Mouse (Mus musculus) monocyte, adult 2 months (primary cell): ENCODE measurements around the gene Aqp9.

ENCODE experiments used
- DNase-seq, 2 experiments: peaks; one replicate each; pipeline ENCODE4 v3.0.0; 2022; ENCODE audit warnings: low spot score in 2 of 2, low read depth in 1 of 2

Gene Aqp9

GRCm38 (mm10) chr9:71068866-71069390, 99.6 kb downstream of the Aqp9 start:
- DNase-seq: no peak

- no peak for DNase-seq
Measured at GRCm38 (mm10) chr9:71067156-71067555, 101.3 kb downstream of the Aqp9 start.

DNA sequence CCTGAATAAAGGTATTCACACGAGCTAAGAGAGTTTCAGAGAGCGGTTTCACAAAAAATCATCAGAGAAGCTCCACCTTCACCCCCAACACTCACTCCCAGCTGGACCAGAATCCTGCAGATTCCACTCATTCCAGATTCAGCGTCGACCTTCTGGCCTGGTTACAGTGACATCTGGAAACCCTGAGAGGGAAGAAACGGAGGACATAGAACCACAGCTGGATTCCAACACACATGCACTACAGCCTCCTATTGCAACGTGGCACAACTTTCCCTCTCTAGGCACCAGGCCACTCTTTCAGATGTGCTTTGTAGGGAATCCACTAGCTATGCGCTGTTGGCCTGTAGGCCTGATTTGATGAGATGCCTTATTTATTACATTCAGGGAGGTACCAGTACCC, 102.0 kb downstream of the Aqp9 start:
- DNase-seq: no peak

DNA sequence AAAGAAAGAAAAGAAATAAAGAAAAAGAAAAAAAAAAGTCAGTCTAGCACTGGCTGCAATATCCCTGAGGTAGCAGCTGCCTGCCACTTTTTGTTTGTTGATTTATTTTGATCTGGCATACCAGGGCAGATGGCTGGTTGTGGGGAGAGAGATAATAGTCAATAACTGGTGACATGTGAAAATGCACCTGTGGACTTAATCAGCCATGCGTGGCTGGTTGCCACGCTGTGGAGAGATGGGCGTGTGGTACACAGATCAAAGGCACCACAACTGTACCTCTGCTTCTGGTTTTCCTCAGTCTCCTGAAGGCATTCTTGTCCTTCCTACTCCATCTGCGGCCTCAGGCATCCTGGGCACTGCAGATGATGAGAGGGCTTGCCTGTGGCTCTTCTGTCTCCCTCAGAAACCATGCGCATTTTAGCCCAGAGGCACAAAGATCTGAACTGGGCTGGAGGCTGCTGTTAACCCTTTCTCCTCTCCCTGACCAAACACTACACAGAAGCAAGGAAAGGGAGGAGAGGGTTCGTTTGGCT, 103.1 kb downstream of the Aqp9 start:
- DNase-seq: no peak

DNA sequence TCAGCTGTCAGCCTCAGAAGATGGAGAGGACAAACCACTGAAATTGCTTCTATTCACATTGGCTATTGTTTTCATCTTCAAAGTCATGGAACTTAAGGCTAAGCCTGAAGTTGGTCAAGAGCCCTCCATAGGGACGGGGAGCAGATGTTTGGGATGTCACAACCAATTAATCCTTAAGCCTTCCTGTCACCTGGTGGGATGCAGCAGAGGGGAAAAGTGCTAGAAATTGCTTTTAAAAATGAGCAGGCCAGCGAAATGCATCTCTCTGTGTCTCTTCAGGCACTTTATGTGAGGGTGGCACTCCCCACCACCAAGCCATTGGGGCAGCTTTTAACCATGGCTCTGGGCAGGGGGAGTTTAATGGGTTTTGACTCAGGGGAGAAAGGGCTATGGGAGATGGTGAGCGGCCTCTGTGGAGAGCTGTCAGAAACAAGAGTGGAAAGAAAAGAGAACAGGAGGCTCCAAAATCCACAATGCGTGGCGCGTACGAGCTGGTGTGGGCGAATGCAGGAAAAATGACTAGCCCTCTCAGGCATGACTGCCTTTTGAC, 104.1 kb downstream of the Aqp9 start:
- no peak for DNase-seq

DNA sequence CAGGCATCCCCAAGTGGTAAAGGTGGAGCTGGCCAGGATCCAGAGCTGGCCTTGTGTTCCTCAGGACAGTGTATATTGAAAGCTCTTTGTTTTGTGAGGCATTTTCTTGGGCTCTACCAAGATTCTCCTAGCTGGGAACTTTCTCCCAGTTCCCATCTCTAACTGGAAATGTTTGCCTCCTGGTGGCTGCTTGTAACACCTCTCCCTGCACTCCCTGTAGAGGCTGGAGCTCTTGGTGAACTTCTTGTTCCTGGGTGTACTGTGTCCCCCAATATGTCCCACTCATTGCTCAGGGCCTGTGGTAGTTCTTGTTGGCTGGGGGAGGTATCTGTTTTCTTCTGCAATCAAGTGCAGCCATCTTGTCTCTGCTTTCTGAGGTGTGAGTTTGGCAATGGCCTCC, 104.9 kb downstream of the Aqp9 start:
- no peak for DNase-seq

GRCm38 (mm10) chr9:71062976-71063375, 105.5 kb downstream of the Aqp9 start:
- no peak for DNase-seq

DNA sequence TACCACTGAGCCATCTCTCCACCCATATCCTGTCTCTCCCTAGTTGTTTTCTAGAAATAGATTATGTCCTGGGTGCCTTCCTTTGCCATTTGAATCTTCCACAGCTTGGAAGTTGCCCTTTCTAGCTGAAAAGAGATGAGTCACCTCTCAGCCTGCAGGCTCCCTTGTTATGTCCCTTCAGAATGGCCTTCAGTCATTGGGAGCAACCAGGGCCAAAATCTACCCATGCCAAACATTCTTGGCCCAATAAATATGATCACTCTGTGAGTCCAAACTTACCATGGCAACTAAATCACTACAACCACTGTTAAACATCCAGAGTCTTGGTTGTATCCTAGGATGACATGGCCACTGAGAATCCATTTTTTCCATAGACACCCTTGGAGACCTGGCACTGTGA, 106.2 kb downstream of the Aqp9 start:
- no peak for DNase-seq
